Mouse (Mus musculus) embryo, embryonic 10.5 days (tissue): ENCODE results near the gene Limk2.

ENCODE experiments used
- DNase-seq: peaks from one replicate; pipeline ENCODE4 v3.0.0-alpha.2; 2015; ENCODE audit warnings: low spot score

The Limk2 gene

DNA sequence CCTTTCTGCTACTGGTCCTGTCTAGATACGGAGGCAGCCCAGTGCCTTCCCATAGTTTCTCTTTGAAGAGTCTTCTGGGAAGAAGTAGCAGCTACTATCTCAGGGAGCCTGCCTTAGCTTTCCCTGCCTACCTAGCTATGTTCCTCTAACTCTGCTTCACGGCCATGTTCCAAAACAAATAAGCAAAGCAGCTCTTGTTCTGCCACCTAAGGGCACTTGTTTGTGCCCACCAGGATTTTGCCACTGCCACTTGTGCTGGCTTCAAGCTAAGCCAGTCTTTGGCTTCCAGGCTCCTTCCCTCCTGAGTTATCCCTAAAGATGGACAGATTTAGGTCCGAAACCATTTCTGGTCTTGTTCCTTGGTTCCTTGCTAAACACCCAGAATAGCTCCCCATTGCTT, 3.1 kb upstream of the Limk2 start:
- DNase-seq = no peak

DNA sequence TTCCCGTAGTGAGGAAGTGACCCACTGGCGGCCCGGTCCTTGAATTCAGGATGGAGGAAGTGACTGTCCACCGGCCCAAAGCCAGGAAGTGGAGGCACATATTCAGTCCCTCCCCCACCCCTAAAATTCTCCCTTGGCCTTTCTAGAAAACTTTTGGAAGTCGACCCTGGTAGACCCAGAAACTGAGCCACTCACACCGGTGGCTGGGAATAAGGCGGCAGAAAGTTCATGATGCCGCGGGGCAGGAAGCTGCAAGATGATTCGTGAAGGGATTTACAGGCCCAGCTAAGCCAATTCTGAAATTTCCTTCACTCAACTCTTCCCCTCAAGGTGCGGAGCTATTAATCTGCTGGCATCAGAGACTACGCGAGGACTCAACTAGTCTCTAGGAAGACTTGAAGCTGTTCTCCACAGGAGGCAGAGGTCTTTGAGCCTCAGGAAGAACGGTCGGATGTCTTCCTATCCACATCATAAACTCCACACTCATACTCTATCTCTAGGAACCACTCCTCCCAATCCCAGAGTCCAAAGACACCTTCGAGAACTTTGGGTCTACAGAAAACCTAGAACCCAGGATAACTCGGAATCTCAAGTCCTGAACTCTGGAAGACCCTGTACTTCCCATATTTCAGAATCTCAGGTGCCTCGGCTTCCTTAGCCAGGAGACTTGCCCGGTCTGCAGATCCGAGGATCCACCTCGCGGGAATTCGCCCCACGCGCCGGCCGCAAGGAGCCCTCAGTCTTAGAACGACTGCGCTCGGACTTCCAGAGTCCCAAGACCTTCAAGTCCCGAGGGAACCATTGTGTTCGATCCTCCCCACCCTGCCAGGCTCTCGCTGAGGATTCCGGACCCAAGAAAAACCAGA, 625 bp downstream of the Limk2 start:
- peak; percentile 55 for DNase-seq

- no peak for DNase-seq
Observed at GRCm38 (mm10) chr11:3404287-3405047, 4.5 kb downstream of the Limk2 start.

- no peak for DNase-seq
Observed at GRCm38 (mm10) chr11:3403024-3403423, 6.0 kb downstream of the Limk2 start.

DNA sequence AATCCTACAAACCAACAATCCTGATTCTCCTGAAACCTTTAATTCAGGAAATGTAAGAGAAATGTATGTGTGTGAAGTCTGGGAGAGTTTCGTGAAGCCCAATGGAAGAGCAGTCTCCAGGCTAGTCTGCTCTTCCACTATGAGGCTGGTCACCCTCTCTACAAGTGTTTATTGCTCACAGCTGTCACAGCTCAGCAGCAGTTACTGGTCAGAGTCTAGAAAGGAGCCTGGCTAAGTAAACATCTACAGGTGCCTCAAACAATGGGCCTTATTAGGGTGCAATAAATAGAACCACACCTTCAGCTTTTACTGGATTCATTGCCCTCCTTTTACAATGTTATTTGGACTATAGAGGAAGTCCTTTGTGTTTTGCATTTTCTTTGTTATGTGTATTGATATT, 10.7 kb downstream of the Limk2 start:
- no peak for DNase-seq

GRCm38 (mm10) chr11:3396562-3396961, 12.4 kb downstream of the Limk2 start:
- no peak for DNase-seq

DNA sequence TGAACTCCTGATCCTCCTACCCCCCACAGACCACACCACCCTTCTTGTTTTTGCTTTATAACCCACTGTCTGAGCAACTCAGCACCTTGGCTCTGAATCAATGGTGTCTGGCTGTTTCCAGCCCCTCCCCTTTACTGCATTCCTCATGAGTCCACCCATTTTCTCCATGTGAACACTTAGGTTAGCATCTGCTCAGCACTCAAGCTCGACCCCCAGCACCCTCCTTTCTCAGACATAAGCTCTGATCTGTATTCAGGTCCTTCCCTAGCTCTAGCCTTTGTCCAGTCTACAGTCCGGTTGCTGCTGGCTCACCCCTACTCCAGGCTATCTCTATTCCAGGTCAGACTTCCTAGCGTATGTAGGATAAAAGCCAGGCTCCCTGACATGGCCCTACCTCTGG, 12.9 kb downstream of the Limk2 start:
- no peak for DNase-seq

DNA sequence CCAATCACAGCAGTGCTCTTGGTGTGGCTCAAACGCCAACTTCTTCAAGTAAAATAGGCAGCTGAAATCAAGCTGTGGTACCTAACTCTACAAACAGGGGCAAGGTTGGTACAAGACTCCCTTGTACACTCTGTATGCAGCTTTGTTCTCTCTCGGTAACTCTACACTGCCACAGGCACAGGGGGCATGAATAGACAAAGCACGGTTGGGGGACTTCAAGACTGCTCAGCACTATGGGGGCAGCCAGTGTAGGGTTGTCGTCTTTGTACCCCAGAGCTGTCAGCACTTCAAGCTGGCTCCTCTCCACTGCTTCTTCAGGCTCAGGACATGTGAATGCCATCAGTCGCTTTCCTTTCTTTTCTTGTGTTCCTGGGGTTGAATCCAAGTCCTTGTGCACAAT, 14.5 kb downstream of the Limk2 start:
- no peak for DNase-seq

GRCm38 (mm10) chr11:3392526-3392925, 16.5 kb downstream of the Limk2 start:
- no peak for DNase-seq

GRCm38 (mm10) chr11:3390789-3391188, 18.2 kb downstream of the Limk2 start:
- DNase-seq = no peak

DNA sequence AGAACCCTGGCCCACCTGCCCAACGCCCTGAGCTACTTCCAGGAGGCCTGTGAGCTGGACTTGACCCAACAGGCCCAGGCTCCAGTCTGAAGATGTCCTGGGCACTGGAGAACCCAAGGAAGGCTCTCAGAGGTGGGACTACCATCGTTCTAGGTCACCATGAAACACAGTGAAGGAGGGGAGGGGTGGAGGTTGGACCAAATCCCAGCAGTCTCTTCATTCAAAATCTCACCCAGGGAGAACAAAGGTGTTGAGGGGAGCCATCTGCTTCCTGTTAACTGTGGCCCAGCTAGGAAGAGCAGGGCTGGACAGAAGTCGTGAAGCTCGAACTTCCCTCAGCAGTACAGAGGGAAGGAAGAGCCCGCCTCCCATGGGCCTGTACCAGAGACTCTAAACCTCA, 19.0 kb downstream of the Limk2 start:
- no peak for DNase-seq

- no peak for DNase-seq
Observed at GRCm38 (mm10) chr11:3387482-3388196, 21.4 kb downstream of the Limk2 start.

DNA sequence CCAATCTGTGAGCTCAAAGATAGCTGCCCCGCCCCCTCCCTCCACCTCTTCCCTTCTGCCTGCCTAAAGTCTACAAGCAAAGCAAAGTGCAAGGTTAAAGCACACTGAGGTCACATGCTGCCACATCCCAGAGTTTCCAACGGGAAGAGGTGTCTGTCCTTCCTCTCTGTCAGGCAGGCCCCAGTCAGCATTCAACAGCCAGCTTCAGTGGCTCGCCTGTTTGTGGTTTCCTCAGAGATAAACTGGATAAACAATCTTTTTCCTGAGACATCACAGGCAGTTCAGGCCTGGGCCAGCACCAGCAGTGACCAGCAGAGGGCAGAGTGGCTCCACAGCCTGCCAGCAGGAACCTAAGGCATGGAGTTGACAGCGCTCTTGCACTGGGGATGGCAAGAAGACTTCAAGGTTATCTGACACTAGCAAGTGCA, 22.0 kb downstream of the Limk2 start:
- peak; percentile 81 for DNase-seq

- DNase-seq = no peak
Observed at GRCm38 (mm10) chr11:3382602-3383594, 26.1 kb downstream of the Limk2 start.

GRCm38 (mm10) chr11:3381148-3381814, 27.7 kb downstream of the Limk2 start:
- DNase-seq = no peak

DNA sequence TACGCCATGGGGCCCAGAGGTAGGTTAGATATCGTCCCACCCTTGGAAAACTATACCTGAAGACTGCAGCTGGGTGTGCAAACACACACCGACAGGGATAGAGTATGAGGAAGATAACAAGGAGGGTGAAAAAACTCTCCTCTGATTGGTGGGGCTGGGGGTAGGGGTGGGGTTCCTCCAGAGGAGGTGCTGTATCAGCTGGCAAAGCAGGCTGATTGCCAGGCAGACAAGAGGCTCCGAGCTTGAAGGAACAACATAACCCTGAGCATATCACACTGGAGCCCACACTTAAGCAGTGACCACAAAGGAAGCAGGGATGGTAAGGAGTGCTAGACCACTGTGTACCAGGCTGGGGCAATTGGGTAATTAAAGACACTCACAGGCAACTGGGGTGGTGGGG, 29.6 kb downstream of the Limk2 start:
- no peak for DNase-seq

DNA sequence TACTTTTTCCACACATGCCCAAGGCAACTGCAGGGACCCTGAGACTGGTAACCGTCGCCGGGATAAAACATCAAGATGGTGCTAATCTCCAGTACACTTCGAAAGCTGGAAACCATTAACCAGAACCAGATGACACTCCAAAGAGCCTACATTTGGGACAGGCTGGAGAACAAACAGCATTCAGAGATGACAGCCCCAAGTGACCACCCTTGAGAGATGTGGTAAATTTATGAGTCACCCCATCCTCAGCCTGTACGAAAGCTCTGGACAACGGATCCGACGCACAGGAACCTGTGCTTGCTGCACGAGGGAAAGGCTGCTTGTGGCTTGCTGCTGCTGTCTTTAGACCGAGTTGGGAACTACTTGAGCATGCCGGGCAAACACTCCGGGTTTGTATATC, 34.2 kb downstream of the Limk2 start:
- DNase-seq = peak; percentile 54

- DNase-seq = peak; percentile 67
Observed at GRCm38 (mm10) chr11:3374293-3374645, 34.7 kb downstream of the Limk2 start.

DNA sequence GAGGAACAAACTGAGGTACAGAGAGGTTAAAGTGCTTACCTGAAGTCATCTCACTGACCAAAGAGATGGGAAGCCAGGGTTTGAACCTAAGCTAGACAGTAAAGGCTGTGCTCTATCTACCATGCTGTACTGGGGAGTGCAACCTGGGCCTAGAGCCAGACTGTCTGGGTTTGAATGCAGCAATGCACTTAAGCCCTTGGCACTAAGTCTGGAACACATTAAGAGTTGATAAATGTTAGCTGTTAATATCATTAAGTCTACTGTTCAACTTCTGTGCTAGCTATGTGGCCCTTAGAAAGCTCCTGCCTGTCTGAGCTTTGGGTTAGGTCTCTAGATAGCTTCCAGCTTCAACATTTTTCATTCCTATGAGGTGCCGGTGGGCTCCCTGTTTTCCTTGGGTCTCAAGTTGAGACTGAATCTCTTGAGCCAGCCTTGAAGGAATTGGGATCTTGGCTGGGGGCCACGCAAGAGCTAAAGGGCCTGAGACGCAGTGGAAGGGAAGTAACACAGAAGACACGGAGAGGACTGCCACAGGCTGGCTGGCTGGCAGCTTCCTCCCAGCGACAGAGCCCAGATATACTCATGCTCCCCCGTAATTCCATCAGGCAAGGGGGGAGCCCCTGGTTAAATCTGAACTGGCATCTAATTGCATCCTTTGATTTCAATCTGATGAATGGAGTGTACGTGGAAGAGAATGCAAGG, 35.2 kb downstream of the Limk2 start:
- peak; percentile 32 for DNase-seq

GRCm38 (mm10) chr11:3371599-3372295, 37.2 kb downstream of the Limk2 start:
- no peak for DNase-seq
